ENCODE assay signal across 9 mouse cellular contexts in the genomic region with DNA sequence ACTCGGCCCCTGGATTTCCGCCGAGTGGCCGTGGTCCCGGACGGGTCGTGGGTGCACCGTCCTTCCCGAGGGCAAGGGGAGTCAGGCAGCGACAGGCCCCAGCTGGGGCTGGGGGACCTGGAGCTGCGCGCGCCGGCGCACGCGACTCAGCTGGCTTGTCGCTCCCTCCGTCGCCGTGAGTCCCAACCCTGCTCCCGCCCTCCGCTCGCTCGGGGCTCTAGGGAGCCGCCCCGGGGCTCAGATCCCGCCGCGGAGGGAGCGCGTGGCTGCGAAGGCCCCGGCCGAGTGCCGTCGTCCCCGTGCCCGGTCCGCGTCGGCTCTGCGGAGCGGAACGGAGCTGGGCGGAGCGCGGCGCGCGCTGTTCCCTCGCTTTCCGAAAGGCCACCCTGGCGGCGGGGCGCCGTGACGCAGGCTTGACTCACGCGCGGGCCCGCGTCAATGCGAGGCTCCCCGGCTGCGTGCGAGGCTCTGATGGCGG. TPM values are rescaled to one million over a fixed set of nuclear protein-coding genes. Genes with fewer than 3 reads are reported as not detected.
DNase-seq lines count a peak whose midpoint lies in the region; ATAC-seq and TF ChIP-seq lines count a peak whose summit lies in the region.
"Had no signal": no experiment of that assay in that cellular context is flagged by ENCODE, and none has a peak within 500 bp of the region (broad histone marks: within the 10 kb centered on the region; RNA-seq: fewer than 3 reads in every experiment).

Slc6a17 (minus strand) TSS at position 388 of the 478 bp plus-strand sequence.

- peaks cover 62% of the 10 kb centered on the region for H3K27me3 ChIP-seq in heart, embryonic 11.5 days (ENCODE audit: control insufficient read depth, insufficient read depth, low read length)
- H3K27me3 ChIP-seq in forebrain, embryonic 15.5 days: peaks cover 3% of the 10 kb centered on the region
- H3K27me3 ChIP-seq in midbrain, postnatal 0 days (ENCODE audit: insufficient read depth, low read length): no peaks in the 10 kb centered on the region

- ATAC-seq in heart, embryonic 11.5 days (replicated peaks; ENCODE audit: insufficient number of reproducible peaks, low FRiP score, low TSS enrichment): peak; percentile 58
- peak; percentile 91 for ATAC-seq in forebrain, embryonic 15.5 days (replicated peaks)
- ATAC-seq in midbrain, postnatal 0 days (ENCODE audit: low FRiP score): peak; percentile 87

- peak within 1 kb of the TSS; percentile 60 for H3K4me3 ChIP-seq in heart, embryonic 11.5 days (ENCODE audit: low read depth, low read length)
- H3K4me3 ChIP-seq in forebrain, embryonic 15.5 days: peak within 1 kb of the TSS; percentile 78
- H3K4me3 ChIP-seq in midbrain, postnatal 0 days (ENCODE audit: low read depth, low read length): peak within 1 kb of the TSS; percentile 70

- no peaks in the 10 kb centered on the region for H3K36me3 ChIP-seq in heart, embryonic 11.5 days (ENCODE audit: control insufficient read depth, insufficient read depth, low read length)
- H3K36me3 ChIP-seq in forebrain, embryonic 15.5 days: no peaks in the 10 kb centered on the region
- 0 out of 2 replicates have a peak, but pooled peaks cover 3% of the 10 kb centered on the region for H3K36me3 ChIP-seq in midbrain, postnatal 0 days (ENCODE audit: insufficient read depth, low read length)

- WGBS in heart, embryonic 11.5 days (ENCODE audit: insufficient replicate concordance): under 1% methylated on average over 67 of the region's 68 CpGs
- under 1% methylated on average over 68 of the region's 68 CpGs for WGBS in forebrain, embryonic 15.5 days
- 0% methylated on average over 52 of the region's 68 CpGs for WGBS in midbrain, postnatal 0 days

- H3K9ac ChIP-seq in heart, embryonic 11.5 days (ENCODE audit: low read depth, low read length): peak within 1 kb of the TSS; percentile 67
- H3K9ac ChIP-seq in forebrain, embryonic 15.5 days (replicated peaks): peak within 1 kb of the TSS; percentile 73
- peak within 1 kb of the TSS; percentile 74 for H3K9ac ChIP-seq in midbrain, postnatal 0 days (replicated peaks; ENCODE audit: low read length, poor library complexity, severe bottlenecking)

- no peak for DNase-seq in heart, adult 8-10 months (ENCODE audit: low spot score)
- DNase-seq in cerebellum, adult 11-12 months: peak; percentile 86
- DNase-seq in induced T-regulatory cell, adult 2 months (ENCODE audit: low read depth): peak; percentile 3
- DNase-seq in left cerebral cortex, postnatal 14 days (ENCODE audit: low spot score in 2 of 2): peak; percentile 70 to 87
- DNase-seq in midbrain, postnatal 0 days (ENCODE audit: low spot score): peak; percentile 63
- DNase-seq in yolk sac, embryonic 10.5 days (ENCODE audit: low spot score): peak; percentile 13

- H3K4me1 ChIP-seq in heart, embryonic 11.5 days (ENCODE audit: control insufficient read depth, insufficient read depth, low read length): peaks cover 3% of the 10 kb centered on the region; the same call in 1 of the 2 replicates
- H3K4me1 ChIP-seq in forebrain, embryonic 15.5 days: peaks cover 24% of the 10 kb centered on the region
- peaks cover 12% of the 10 kb centered on the region; the same call in 1 of the 2 replicates for H3K4me1 ChIP-seq in midbrain, postnatal 0 days (ENCODE audit: insufficient read depth, low read length)

- peak within 1 kb of the TSS; percentile 89 for H3K4me2 ChIP-seq in heart, embryonic 11.5 days
- H3K4me2 ChIP-seq in forebrain, embryonic 15.5 days (replicated peaks): peak within 1 kb of the TSS; percentile 96
- peak within 1 kb of the TSS; percentile 67 for H3K4me2 ChIP-seq in midbrain, postnatal 0 days (ENCODE audit: low read depth, low read length, poor library complexity, severe bottlenecking)

- H3K27ac ChIP-seq in heart, embryonic 11.5 days (ENCODE audit: low read depth, low read length): no peak within 1 kb of the TSS
- peak within 1 kb of the TSS; percentile 87 for H3K27ac ChIP-seq in forebrain, embryonic 15.5 days (replicated peaks)
- peak within 1 kb of the TSS; percentile 78 for H3K27ac ChIP-seq in midbrain, postnatal 0 days (ENCODE audit: low read depth, low read length)

- H3K9me3 ChIP-seq in heart, embryonic 11.5 days (replicated peaks; ENCODE audit: control insufficient read depth, low read length): no peaks in the 10 kb centered on the region
- H3K9me3 ChIP-seq in forebrain, embryonic 15.5 days: no peaks in the 10 kb centered on the region
- no peaks in the 10 kb centered on the region for H3K9me3 ChIP-seq in midbrain, postnatal 0 days (ENCODE audit: low read length)

- intact Hi-C loops in left cerebral cortex, postnatal 14 days (cut with DNase I): no loop called here

- peak; percentile 51 for TF ChIP-seq CTCF in midbrain, postnatal 0 days (IDR thresholded peaks at IDR 0.05)

RNA-seq across cellular contexts. Expression of gene Slc6a17, which starts in this region (rescaled TPM):
- polyA plus RNA-seq in heart, embryonic 11.5 days (2014; fragmentation: Nextera tagmentation; extraction: Ambion mirVana): 3.3 and 4.0 TPM in 2 replicates
- 1 to 10 TPM; 2.4 to 7.4 (median 4.8) TPM for total RNA-seq in heart, adult 8-10 months (2022)
- 17.2 and 19.6 TPM in 2 replicates for polyA plus RNA-seq in forebrain, embryonic 15.5 days (2015; fragmentation: Nextera tagmentation; extraction: Ambion mirVana)
- 100 to 1,000 TPM; 365 to 381 TPM for total RNA-seq in left cerebral cortex, postnatal 14 days (2021)
- total RNA-seq in midbrain, postnatal 0 days (2014; rRNA removed): 52.0 and 60.0 TPM in 2 replicates
- 17.5 and 22.2 TPM in 2 replicates for polyA plus RNA-seq in midbrain, postnatal 0 days (2015; fragmentation: Nextera tagmentation; extraction: Ambion mirVana)
- total RNA-seq: CH12.LX had no signal
